Mouse (Mus musculus): ENCODE data around the gene Acad12.
A peak's percentile ranks its signal among the peaks of the same experiment; 100 is the strongest.
"Not testable (repeated sequence)": the region's sequence is repeated elsewhere in the genome, so short reads cannot be mapped to it uniquely, and the experiment has no call there.

The Acad12 gene

GRCm38 (mm10) chr5:121609556-121610135 is 9.1 kb downstream of the Acad12 start:
- not testable (repeated sequence) for DNase-seq

- peak; percentile 82 for DNase-seq
Observed at GRCm38 (mm10) chr5:121606151-121606550, 12.6 kb downstream of the Acad12 start.

- not testable (repeated sequence) for DNase-seq
Observed at GRCm38 (mm10) chr5:121603815-121604214, 14.9 kb downstream of the Acad12 start.

- peak; percentile 87 for DNase-seq
Observed at GRCm38 (mm10) chr5:121601547-121602299, 17.0 kb downstream of the Acad12 start.

- no peak for DNase-seq
Observed at GRCm38 (mm10) chr5:121598871-121599610, 19.7 kb downstream of the Acad12 start.

- DNase-seq, result no peak
Observed at GRCm38 (mm10) chr5:121597991-121598537, 20.7 kb downstream of the Acad12 start.

GRCm38 (mm10) chr5:121597332-121597731 is 21.4 kb downstream of the Acad12 start:
- DNase-seq, result no peak

GRCm38 (mm10) chr5:121596226-121596625 is 22.5 kb downstream of the Acad12 start:
- DNase-seq, result no peak

- no peak for DNase-seq
Observed at GRCm38 (mm10) chr5:121595758-121596157, 23.0 kb downstream of the Acad12 start.

- DNase-seq, result no peak
Observed at GRCm38 (mm10) chr5:121594714-121595313, 23.9 kb downstream of the Acad12 start.

GRCm38 (mm10) chr5:121593451-121594401 is 25.0 kb downstream of the Acad12 start, which contains the start of gene Aldh2:
Gene Aldh2 (minus strand): TSS chr5:121593824.
- peak; percentile 86 for DNase-seq

- DNase-seq, result no peak
Observed at GRCm38 (mm10) chr5:121592816-121593407, 25.8 kb downstream of the Acad12 start.

GRCm38 (mm10) chr5:121592064-121592815 is 26.5 kb downstream of the Acad12 start:
- DNase-seq, result no peak

- DNase-seq, result no peak
Observed at GRCm38 (mm10) chr5:121591417-121592063, 27.2 kb downstream of the Acad12 start.

GRCm38 (mm10) chr5:121589928-121590327 is 28.8 kb downstream of the Acad12 start:
- DNase-seq, result no peak

- DNase-seq, result peak; percentile 27
Observed at GRCm38 (mm10) chr5:121586400-121587039, 32.2 kb downstream of the Acad12 start.

GRCm38 (mm10) chr5:121585699-121586098 is 33.0 kb downstream of the Acad12 start:
- DNase-seq, result no peak

GRCm38 (mm10) chr5:121585005-121585404 is 33.7 kb downstream of the Acad12 start:
- no peak for DNase-seq

GRCm38 (mm10) chr5:121583765-121584501 is 34.8 kb downstream of the Acad12 start:
- peak; percentile 31 for DNase-seq

Measured in thymus, postnatal 25 days (tissue).